ENCODE assay signal across 20 mouse cellular contexts in the genomic region with DNA sequence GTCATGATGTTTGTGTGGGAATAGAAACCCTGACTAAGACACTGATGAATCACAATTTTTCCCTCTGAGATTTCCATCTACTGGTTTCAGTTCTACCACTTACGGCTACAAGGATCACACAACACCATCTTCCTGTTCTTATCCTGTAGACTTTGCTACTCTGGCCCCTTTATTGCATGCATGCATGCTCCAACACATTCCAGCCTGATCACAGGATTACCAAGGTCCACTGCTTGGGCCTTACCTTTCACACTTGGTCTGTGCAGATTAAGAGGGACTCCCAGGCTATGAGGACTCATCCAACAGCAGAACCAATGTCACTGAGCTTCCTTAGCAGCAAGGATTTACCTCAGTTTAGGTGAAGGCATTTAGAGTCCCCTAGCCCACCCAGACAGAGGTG. TPM values are rescaled to one million over a fixed set of nuclear protein-coding genes. Genes with fewer than 3 reads are reported as not detected.
"Had no signal": no experiment of that assay in that cellular context is flagged by ENCODE, and none has a peak within 500 bp of the region (broad histone marks: within the 10 kb centered on the region; RNA-seq: fewer than 3 reads in every experiment).

No protein-coding gene starts in this region.

- H3K9ac ChIP-seq: liver, embryonic 15.5 days; liver, postnatal 0 days; lung, embryonic 15.5 days; midbrain, embryonic 13.5 days; midbrain, embryonic 15.5 days; neural tube, embryonic 12.5 days; stomach, embryonic 15.5 days had no signal

- H3K27ac ChIP-seq: liver, embryonic 15.5 days; macrophage; midbrain, embryonic 13.5 days; midbrain, embryonic 15.5 days; neural tube, embryonic 12.5 days; stomach, embryonic 15.5 days; stomach, postnatal 0 days had no signal

- ATAC-seq: liver, postnatal 0 days; lung, postnatal 0 days; midbrain, embryonic 13.5 days; midbrain, embryonic 15.5 days had no signal

- H3K36me3 ChIP-seq: liver, embryonic 15.5 days; lung, embryonic 15.5 days; midbrain, embryonic 13.5 days; midbrain, embryonic 15.5 days; neural tube, embryonic 12.5 days; stomach, embryonic 15.5 days had no signal

- H3K4me1 ChIP-seq: liver, embryonic 15.5 days; lung, embryonic 15.5 days; midbrain, embryonic 13.5 days; midbrain, embryonic 15.5 days; neural tube, embryonic 12.5 days; stomach, embryonic 15.5 days had no signal

- H3K4me3 ChIP-seq: liver, embryonic 15.5 days; lung, embryonic 15.5 days; megakaryocyte, embryonic 14.5 days; midbrain, embryonic 13.5 days; midbrain, embryonic 15.5 days; neural tube, embryonic 12.5 days; stomach, embryonic 15.5 days had no signal

- H3K4me2 ChIP-seq: liver, embryonic 15.5 days; lung, embryonic 15.5 days; midbrain, embryonic 11.5 days; midbrain, embryonic 13.5 days; midbrain, embryonic 15.5 days; neural tube, embryonic 12.5 days; stomach, embryonic 15.5 days had no signal

- H3K27me3 ChIP-seq: liver, embryonic 15.5 days; lung, embryonic 15.5 days; midbrain, embryonic 13.5 days; midbrain, embryonic 15.5 days; neural tube, embryonic 12.5 days; stomach, embryonic 15.5 days had no signal

- H3K9me3 ChIP-seq: liver, embryonic 15.5 days; lung, embryonic 15.5 days; megakaryocyte, embryonic 14.5 days; midbrain, embryonic 13.5 days; midbrain, embryonic 15.5 days; neural tube, embryonic 12.5 days; stomach, embryonic 15.5 days had no signal

- DNase-seq: liver, postnatal 0 days; lung, adult 2 months; lung, postnatal 14 days; lung, postnatal 36 days; right cerebral cortex, postnatal 14 days; thymus, adult 2 months; thymus, postnatal 14 days; thymus, postnatal 36 days had no signal

RNA-seq across cellular contexts. Expression of a gene that starts 25.2 kb away (rescaled TPM):
- polyA plus RNA-seq: testis, adult 2 months had no signal
